Mouse (Mus musculus): ENCODE data around the gene Olfr669.

DNA sequence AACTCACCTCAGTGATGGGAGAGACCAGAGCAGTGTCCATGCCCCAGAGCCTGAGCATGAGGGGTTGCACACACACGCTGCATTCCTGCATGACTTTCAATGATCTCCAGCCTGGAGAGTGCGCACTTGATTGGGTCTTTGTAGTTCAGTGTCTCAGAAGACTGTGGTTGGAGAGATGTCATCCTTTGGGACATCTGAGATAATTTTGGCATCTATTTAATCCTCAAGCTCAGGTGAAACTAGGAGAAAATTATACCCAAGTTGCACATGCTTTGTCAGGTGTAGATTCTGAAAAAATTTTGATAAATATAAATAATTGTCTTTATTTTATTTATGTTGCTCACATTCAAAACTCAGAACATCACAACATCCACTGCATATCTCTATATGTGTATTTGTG, 38.2 kb upstream of the Olfr669 start, which contains the start of gene Olfr666:
- no peak for TF ChIP-seq EP300 (IDR thresholded peaks at IDR 0.05; ENCODE audit: insufficient read depth, low read depth, low read length)
- TF ChIP-seq CTCF (IDR thresholded peaks at IDR 0.05): no peak
- no peak for TF ChIP-seq POLR2A (IDR thresholded peaks at IDR 0.05; ENCODE audit: insufficient read depth, low read depth, low read length)

Measured in heart, adult 2 months (tissue).